Mouse (Mus musculus) bone marrow macrophage, adult 2 months (primary cell): ENCODE data around the gene Areg.

Source experiments
- CTCF ChIP-seq: IDR thresholded peaks from 2 replicates; pipeline ENCODE4 v1.5.1; 2012; ENCODE audit warnings: low read depth, mild to moderate bottlenecking, low read length, moderate library complexity
- POLR2A ChIP-seq: IDR thresholded peaks from 2 replicates; pipeline ENCODE4 v1.6.1; 2012; ENCODE audit warnings: mild to moderate bottlenecking, low read depth, low read length, borderline replicate concordance

- TF ChIP-seq POLR2A (no peak), CTCF (no peak)
These were observed 16.0 kb upstream of the Areg start for GRCm38 (mm10) chr5:91123404-91123803.
